Mouse (Mus musculus) leukemia stem cell, adult 10-12 weeks (primary cell): ENCODE data around the gene Msln. TPM values are rescaled to one million over a fixed set of nuclear protein-coding genes. Genes with fewer than 3 reads are reported as not detected.

Experiments
- polyA plus RNA-seq: library from polyadenylated mRNA; stranded (reverse); fragments of >175 nt; gene quantifications from 2 replicates; pipeline ENCODE4 v1.2.3, GENCODE M21; 2012; ENCODE audit warnings: low replicate concordance

The Msln gene
- polyA plus RNA-seq, result 0.22 and 0.53 TPM in 2 replicates

GRCm38 (mm10) chr17:25754241-25754640, at the start of gene Msln:
TSS of gene Msln (minus strand) at chr17:25754378.

GRCm38 (mm10) chr17:25796951-25797369, 42.8 kb upstream of the Msln start, which contains the start of gene Metrn:
TSS of gene Metrn (minus strand) at chr17:25797136.

GRCm38 (mm10) chr17:25795609-25796092, 41.5 kb upstream of the Msln start, which contains the start of gene AC134908.4:
TSS of gene AC134908.4 (minus strand) at chr17:25795659.

GRCm38 (mm10) chr17:25792615-25793014, 38.4 kb upstream of the Msln start, which contains the start of gene Fam173a:
TSS of gene Fam173a (minus strand) at chr17:25792901.

GRCm38 (mm10) chr17:25786280-25786679, 32.1 kb upstream of the Msln start, which contains the start of gene Ccdc78:
TSS of gene Ccdc78 (plus strand) at chr17:25786580.

GRCm38 (mm10) chr17:25785281-25785745, 31.1 kb upstream of the Msln start, which contains the start of gene Haghl:
TSS of gene Haghl (minus strand) at chr17:25785673.

GRCm38 (mm10) chr17:25773549-25774120, 19.5 kb upstream of the Msln start, which contains the start of gene Narfl:
TSS of gene Narfl (plus strand) at chr17:25773776.

GRCm38 (mm10) chr17:25735745-25736144, 18.4 kb downstream of the Msln start, which contains the start of gene Mslnl:
TSS of gene Mslnl (plus strand) at chr17:25736042.

GRCm38 (mm10) chr17:25727265-25728008, 26.7 kb downstream of the Msln start, which contains the start of the genes Chtf18 and Rpusd1:
TSS of gene Chtf18 (minus strand) at chr17:25727419.
TSS of gene Rpusd1 (plus strand) at chr17:25727670.

GRCm38 (mm10) chr17:25716711-25717637, 37.2 kb downstream of the Msln start, which contains the start of gene Gng13:
TSS of gene Gng13 (plus strand) at chr17:25717171.

Other genes with a start within 250 kb of the Msln start
- gene Sox8, start 183.7 kb downstream of the Msln start, polyA plus RNA-seq, result 0.12 TPM in 1 of 2 replicates, not detected in the other
- 8.7 and 13.3 TPM in 2 replicates for gene Lmf1, start 175.3 kb downstream of the Msln start, polyA plus RNA-seq
- not detected in 2 replicates for gene Gng13, start 37.2 kb downstream of the Msln start, polyA plus RNA-seq
- gene Chtf18, start 27.0 kb downstream of the Msln start, polyA plus RNA-seq, result 57.7 and 72.3 TPM in 2 replicates
- gene Rpusd1, start 26.7 kb downstream of the Msln start, polyA plus RNA-seq, result 64.2 and 71.2 TPM in 2 replicates
- gene Mslnl, start 18.3 kb downstream of the Msln start, polyA plus RNA-seq, result not detected in 2 replicates
- 11.2 and 16.9 TPM in 2 replicates for gene Narfl, start 19.4 kb upstream of the Msln start, polyA plus RNA-seq
- 11.2 and 11.4 TPM in 2 replicates for gene Haghl, start 31.3 kb upstream of the Msln start, polyA plus RNA-seq
- gene Ccdc78, start 32.2 kb upstream of the Msln start, polyA plus RNA-seq, result not detected in 2 replicates
- 9.0 and 19.8 TPM in 2 replicates for gene Fam173a, start 38.5 kb upstream of the Msln start, polyA plus RNA-seq
- gene AC134908.4, start 41.3 kb upstream of the Msln start, polyA plus RNA-seq, result not detected in 2 replicates
- 158 and 177 TPM in 2 replicates for gene Metrn, start 42.8 kb upstream of the Msln start, polyA plus RNA-seq
- 0.28 and 0.61 TPM in 2 replicates for gene Fbxl16, start 54.7 kb upstream of the Msln start, polyA plus RNA-seq
- gene Wdr24, start 69.2 kb upstream of the Msln start, polyA plus RNA-seq, result 2.6 and 13.2 TPM in 2 replicates
- gene Jmjd8, start 74.5 kb upstream of the Msln start, polyA plus RNA-seq, result 2.6 and 6.8 TPM in 2 replicates
- 52.2 and 64.9 TPM in 2 replicates for gene Stub1, start 79.0 kb upstream of the Msln start, polyA plus RNA-seq
- gene Rhbdl1, start 82.9 kb upstream of the Msln start, polyA plus RNA-seq, result 2.4 and 3.7 TPM in 2 replicates
- 12.7 and 16.5 TPM in 2 replicates for gene Gm20683, start 87.4 kb upstream of the Msln start, polyA plus RNA-seq
- 134 and 279 TPM in 2 replicates for gene Rhot2, start 90.5 kb upstream of the Msln start, polyA plus RNA-seq
- 22.8 and 33.0 TPM in 2 replicates for gene Wdr90, start 107.1 kb upstream of the Msln start, polyA plus RNA-seq
- gene Mcrip2, start 114.4 kb upstream of the Msln start, polyA plus RNA-seq, result 164 and 319 TPM in 2 replicates
- 60.7 and 67.0 TPM in 2 replicates for gene Mettl26, start 120.7 kb upstream of the Msln start, polyA plus RNA-seq
- 1.4 and 1.7 TPM in 2 replicates for gene Wfikkn1, start 126.5 kb upstream of the Msln start, polyA plus RNA-seq
- gene Rab40c, start 165.3 kb upstream of the Msln start, polyA plus RNA-seq, result 12.5 and 13.4 TPM in 2 replicates
- 354 and 1,450 TPM in 2 replicates for gene Pigq, start 190.6 kb upstream of the Msln start, polyA plus RNA-seq
- 0.28 and 3.2 TPM in 2 replicates for gene Nhlrc4, start 190.6 kb upstream of the Msln start, polyA plus RNA-seq
- 0.09 TPM in 1 of 2 replicates, not detected in the other for gene A930017K11Rik, start 198.2 kb upstream of the Msln start, polyA plus RNA-seq
- gene Capn15, start 231.4 kb upstream of the Msln start, polyA plus RNA-seq, result 78.7 and 121 TPM in 2 replicates